Mouse (Mus musculus): ENCODE measurements around the gene Crybg2. TPM values are rescaled to one million over a fixed set of nuclear protein-coding genes. Genes with fewer than 3 reads are reported as not detected.
A peak's percentile ranks its signal among the peaks of the same experiment; 100 is the strongest.

Crybg2 gene
- polyA plus RNA-seq, 1 experiment from 2014 or later: 0.89 TPM

- no peak for ATAC-seq (ENCODE audit: low FRiP score)
- H3K27me3 ChIP-seq (ENCODE audit: control insufficient read depth, insufficient read depth, low read length): no peaks in the 10 kb centered on the region
- no peak for DNase-seq (ENCODE audit: low spot score, missing footprints)
- H3K36me3 ChIP-seq (ENCODE audit: control insufficient read depth, insufficient read depth, low read length): no peaks in the 10 kb centered on the region
- H3K9me3 ChIP-seq (ENCODE audit: control insufficient read depth, low read length): no peaks in the 10 kb centered on the region
- no peak overlapping the region for H3K4me2 ChIP-seq
- no peaks in the 10 kb centered on the region for H3K4me1 ChIP-seq (ENCODE audit: control insufficient read depth, insufficient read depth, low read length)
- H3K4me3 ChIP-seq (ENCODE audit: low read depth, low read length): no peak overlapping the region
- H3K9ac ChIP-seq (ENCODE audit: low read length): no peak overlapping the region
- H3K27ac ChIP-seq (ENCODE audit: low read depth, low read length): no peak overlapping the region
- WGBS: 86% methylated on average over 9 of the region's 9 CpGs
Observed at GRCm38 (mm10) chr4:134089029-134089428, 28.4 kb downstream of the Crybg2 start.

GRCm38 (mm10) chr4:134090521-134091224 lies 30.1 kb downstream of the Crybg2 start:
- no peak overlapping the region for H3K27ac ChIP-seq (ENCODE audit: low read depth, low read length)
- H3K4me3 ChIP-seq (ENCODE audit: low read depth, low read length): no peak overlapping the region
- 88% methylated on average over 16 of the region's 16 CpGs for WGBS
- H3K27me3 ChIP-seq (ENCODE audit: control insufficient read depth, insufficient read depth, low read length): no peaks in the 10 kb centered on the region
- H3K4me2 ChIP-seq: no peak overlapping the region
- no peaks in the 10 kb centered on the region for H3K36me3 ChIP-seq (ENCODE audit: control insufficient read depth, insufficient read depth, low read length)
- no peak for DNase-seq (ENCODE audit: low spot score, missing footprints)
- no peak for ATAC-seq (ENCODE audit: low FRiP score)
- no peaks in the 10 kb centered on the region for H3K9me3 ChIP-seq (ENCODE audit: control insufficient read depth, low read length)
- H3K9ac ChIP-seq (ENCODE audit: low read length): no peak overlapping the region
- no peaks in the 10 kb centered on the region for H3K4me1 ChIP-seq (ENCODE audit: control insufficient read depth, insufficient read depth, low read length)

GRCm38 (mm10) chr4:134091225-134091529 lies 30.6 kb downstream of the Crybg2 start:
- Histone ChIP-seq H3K4me2 (no peak overlapping the region), H3K27me3 (ENCODE audit: control insufficient read depth, insufficient read depth, low read length) (no peaks in the 10 kb centered on the region), H3K4me1 (ENCODE audit: control insufficient read depth, insufficient read depth, low read length) (no peaks in the 10 kb centered on the region), H3K9me3 (ENCODE audit: control insufficient read depth, low read length) (no peaks in the 10 kb centered on the region), H3K36me3 (ENCODE audit: control insufficient read depth, insufficient read depth, low read length) (no peaks in the 10 kb centered on the region), H3K27ac (ENCODE audit: low read depth, low read length) (no peak overlapping the region), H3K9ac (ENCODE audit: low read length) (no peak overlapping the region), H3K4me3 (ENCODE audit: low read depth, low read length) (no peak overlapping the region)
- ATAC-seq (ENCODE audit: low FRiP score) (no peak), DNase-seq (ENCODE audit: low spot score, missing footprints) (no peak)
- 84% methylated on average over 6 of the region's 6 CpGs for WGBS

GRCm38 (mm10) chr4:134092382-134093288 lies 32.0 kb downstream of the Crybg2 start:
- Histone ChIP-seq H3K4me2 (no peak overlapping the region), H3K9ac (ENCODE audit: low read length) (no peak overlapping the region), H3K36me3 (ENCODE audit: control insufficient read depth, insufficient read depth, low read length) (no peaks in the 10 kb centered on the region), H3K4me3 (ENCODE audit: low read depth, low read length) (no peak overlapping the region), H3K27ac (ENCODE audit: low read depth, low read length) (no peak overlapping the region), H3K27me3 (ENCODE audit: control insufficient read depth, insufficient read depth, low read length) (no peaks in the 10 kb centered on the region), H3K4me1 (ENCODE audit: control insufficient read depth, insufficient read depth, low read length) (no peaks in the 10 kb centered on the region), H3K9me3 (ENCODE audit: control insufficient read depth, low read length) (no peaks in the 10 kb centered on the region)
- peak; percentile 88 for DNase-seq (ENCODE audit: low spot score, missing footprints)
- ATAC-seq (ENCODE audit: low FRiP score): no peak
- 72% methylated on average over 6 of the region's 6 CpGs for WGBS

GRCm38 (mm10) chr4:134094004-134094564 lies 33.5 kb downstream of the Crybg2 start:
- Histone ChIP-seq H3K4me1 (ENCODE audit: control insufficient read depth, insufficient read depth, low read length) (no peaks in the 10 kb centered on the region), H3K36me3 (ENCODE audit: control insufficient read depth, insufficient read depth, low read length) (no peaks in the 10 kb centered on the region), H3K9me3 (ENCODE audit: control insufficient read depth, low read length) (no peaks in the 10 kb centered on the region), H3K4me3 (ENCODE audit: low read depth, low read length) (no peak overlapping the region), H3K9ac (ENCODE audit: low read length) (no peak overlapping the region), H3K4me2 (no peak overlapping the region), H3K27me3 (ENCODE audit: control insufficient read depth, insufficient read depth, low read length) (no peaks in the 10 kb centered on the region), H3K27ac (ENCODE audit: low read depth, low read length) (no peak overlapping the region)
- no peak for DNase-seq (ENCODE audit: low spot score, missing footprints)
- ATAC-seq (ENCODE audit: low FRiP score): no peak
- WGBS: 87% methylated on average over 7 of the region's 7 CpGs

- Histone ChIP-seq H3K4me2 (no peak within 1 kb of the TSS), H3K27ac (ENCODE audit: low read depth, low read length) (no peak within 1 kb of the TSS), H3K9me3 (ENCODE audit: control insufficient read depth, low read length) (no peaks in the 10 kb centered on the region), H3K9ac (ENCODE audit: low read length) (no peak within 1 kb of the TSS), H3K36me3 (ENCODE audit: control insufficient read depth, insufficient read depth, low read length) (no peaks in the 10 kb centered on the region), H3K27me3 (ENCODE audit: control insufficient read depth, insufficient read depth, low read length) (no peaks in the 10 kb centered on the region), H3K4me3 (ENCODE audit: low read depth, low read length) (no peak within 1 kb of the TSS), H3K4me1 (ENCODE audit: control insufficient read depth, insufficient read depth, low read length) (no peaks in the 10 kb centered on the region)
- DNase-seq (ENCODE audit: low spot score, missing footprints) (no peak), ATAC-seq (ENCODE audit: low FRiP score) (no peak)
- 50% methylated on average over 3 of the region's 3 CpGs for WGBS
Observed at GRCm38 (mm10) chr4:134094923-134095547, 34.4 kb downstream of the Crybg2 start, which contains the start of gene Cd52. Gene Cd52, minus strand, starts transcription at chr4:134095082.

GRCm38 (mm10) chr4:134096120-134096519 lies 35.5 kb downstream of the Crybg2 start:
- WGBS: 87% methylated on average over 3 of the region's 3 CpGs
- DNase-seq (ENCODE audit: low spot score, missing footprints) (no peak), ATAC-seq (ENCODE audit: low FRiP score) (no peak)
- Histone ChIP-seq H3K4me3 (ENCODE audit: low read depth, low read length) (no peak overlapping the region), H3K9ac (ENCODE audit: low read length) (no peak overlapping the region), H3K36me3 (ENCODE audit: control insufficient read depth, insufficient read depth, low read length) (no peaks in the 10 kb centered on the region), H3K9me3 (ENCODE audit: control insufficient read depth, low read length) (no peaks in the 10 kb centered on the region), H3K27ac (ENCODE audit: low read depth, low read length) (no peak overlapping the region), H3K4me2 (no peak overlapping the region), H3K27me3 (ENCODE audit: control insufficient read depth, insufficient read depth, low read length) (no peaks in the 10 kb centered on the region), H3K4me1 (ENCODE audit: control insufficient read depth, insufficient read depth, low read length) (no peaks in the 10 kb centered on the region)

- no peaks in the 10 kb centered on the region for H3K27me3 ChIP-seq (ENCODE audit: control insufficient read depth, insufficient read depth, low read length)
- no peak overlapping the region for H3K9ac ChIP-seq (ENCODE audit: low read length)
- no peak for DNase-seq (ENCODE audit: low spot score, missing footprints)
- no peaks in the 10 kb centered on the region for H3K9me3 ChIP-seq (ENCODE audit: control insufficient read depth, low read length)
- 81% methylated on average over 5 of the region's 5 CpGs for WGBS
- H3K4me3 ChIP-seq (ENCODE audit: low read depth, low read length): no peak overlapping the region
- H3K4me2 ChIP-seq: no peak overlapping the region
- no peak overlapping the region for H3K27ac ChIP-seq (ENCODE audit: low read depth, low read length)
- no peaks in the 10 kb centered on the region for H3K36me3 ChIP-seq (ENCODE audit: control insufficient read depth, insufficient read depth, low read length)
- ATAC-seq (ENCODE audit: low FRiP score): no peak
- H3K4me1 ChIP-seq (ENCODE audit: control insufficient read depth, insufficient read depth, low read length): no peaks in the 10 kb centered on the region
Observed at GRCm38 (mm10) chr4:134097015-134097608, 36.5 kb downstream of the Crybg2 start.
